Mouse (Mus musculus) hindbrain, embryonic 10.5 days (tissue): ENCODE measurements around the gene Foxj2. TPM values are rescaled to one million over a fixed set of nuclear protein-coding genes. Genes with fewer than 3 reads are reported as not detected.

Experiments
- DNase-seq: peaks from one replicate; pipeline ENCODE4 v3.0.0-alpha.2; 2017; ENCODE audit warnings: low spot score
- H3K27ac ChIP-seq: fragments of 300-500 bp; sonication (generic); 2 replicates; pipeline ENCODE4 v1.5.1; 2016; ENCODE audit warnings: mild to moderate bottlenecking, moderate library complexity
- H3K27me3 ChIP-seq: fragments of 300-500 bp; sonication (generic); 2 replicates; pipeline ENCODE4 v1.6.1; 2016; ENCODE audit warnings: mild to moderate bottlenecking; ENCODE audit not compliant: poor library complexity, insufficient read depth, severe bottlenecking
- H3K36me3 ChIP-seq: fragments of 300-500 bp; sonication (generic); 2 replicates; pipeline ENCODE4 v1.6.1; 2016; ENCODE audit warnings: mild to moderate bottlenecking, moderate library complexity
- H3K4me1 ChIP-seq: fragments of 300-500 bp; sonication (generic); replicated peaks from 2 replicates; pipeline ENCODE4 v1.6.1; 2016; ENCODE audit warnings: mild to moderate bottlenecking
- H3K4me3 ChIP-seq: fragments of 300-500 bp; sonication (generic); 2 replicates; pipeline ENCODE4 v1.5.1; 2016; ENCODE audit warnings: mild to moderate bottlenecking, moderate library complexity
- H3K9me3 ChIP-seq: fragments of 300-500 bp; sonication (generic); 2 replicates; pipeline ENCODE4 v1.6.1; 2016; ENCODE audit warnings: mild to moderate bottlenecking, moderate library complexity
- WGBS: fragments of 180-500 bp; shearing (Covaris S2); methylation state at CpG from one replicate; pipeline ENCODE4 v1.1.7; 2016; 5-methylcytosine and 5-hydroxymethylcytosine counted together
- polyA plus RNA-seq: library from polyadenylated mRNA; unstranded; fragments of >200 nt; fragmentation: Nextera tagmentation; extraction: Ambion mirVana; gene quantifications from 2 replicates; pipeline ENCODE4 v1.2.1, GENCODE M21; 2016

The Foxj2 gene
- polyA plus RNA-seq, 1 experiment from 2014 or later = 3.6 TPM

DNA sequence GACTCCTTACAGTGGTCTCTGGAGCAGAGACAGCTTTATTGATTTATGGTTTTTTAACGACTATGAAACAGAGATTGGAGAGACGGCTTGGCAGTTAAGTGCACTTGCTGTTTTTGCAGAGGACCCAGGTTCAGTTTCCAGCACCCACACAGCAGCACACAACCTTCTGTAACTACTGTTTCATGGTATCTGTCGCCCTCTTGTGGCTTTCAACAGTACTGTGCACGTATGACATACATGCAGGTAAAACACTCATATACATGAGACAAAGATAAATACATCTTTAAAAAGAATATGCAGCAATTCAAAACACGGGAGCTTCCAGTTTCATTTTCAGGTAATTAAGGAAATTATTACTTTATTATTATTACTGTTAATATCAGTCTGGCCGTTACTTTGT, 42.7 kb downstream of the Foxj2 start:
- DNase-seq = no peak
- H3K4me1 ChIP-seq = no peaks in the 10 kb centered on the region
- 83% methylated on average over 6 of the region's 6 CpGs for WGBS
- no peaks in the 10 kb centered on the region for H3K27me3 ChIP-seq
- no peak overlapping the region for H3K4me3 ChIP-seq
- H3K36me3 ChIP-seq = no peaks in the 10 kb centered on the region
- H3K9me3 ChIP-seq = peaks cover 17% of the 10 kb centered on the region
- no peak overlapping the region for H3K27ac ChIP-seq

DNA sequence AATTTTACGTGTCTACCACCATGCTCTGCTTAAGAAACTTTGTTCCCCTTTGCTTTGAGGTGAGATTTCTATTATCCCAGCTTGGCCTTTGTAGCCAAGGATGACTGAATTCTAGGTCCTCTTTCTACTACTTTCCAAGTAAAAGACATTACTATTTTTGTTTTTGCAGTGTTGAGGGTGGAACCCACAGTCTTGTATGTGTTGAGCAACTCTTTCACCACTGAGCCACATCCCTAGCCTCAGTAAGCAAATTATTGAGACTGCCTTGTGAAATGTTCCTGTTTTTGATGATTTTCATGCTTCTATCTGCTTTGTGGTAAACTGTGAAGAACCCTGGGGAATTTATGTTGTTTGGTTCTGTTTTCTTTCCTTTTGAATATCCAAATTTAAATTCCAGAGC, 43.2 kb downstream of the Foxj2 start:
- H3K27ac ChIP-seq = no peak overlapping the region
- no peak overlapping the region for H3K4me3 ChIP-seq
- H3K27me3 ChIP-seq = no peaks in the 10 kb centered on the region
- DNase-seq = no peak
- H3K4me1 ChIP-seq = no peaks in the 10 kb centered on the region
- no peaks in the 10 kb centered on the region for H3K36me3 ChIP-seq
- WGBS = 84% methylated on average over 1 of the region's 1 CpGs
- peaks cover 17% of the 10 kb centered on the region for H3K9me3 ChIP-seq

DNA sequence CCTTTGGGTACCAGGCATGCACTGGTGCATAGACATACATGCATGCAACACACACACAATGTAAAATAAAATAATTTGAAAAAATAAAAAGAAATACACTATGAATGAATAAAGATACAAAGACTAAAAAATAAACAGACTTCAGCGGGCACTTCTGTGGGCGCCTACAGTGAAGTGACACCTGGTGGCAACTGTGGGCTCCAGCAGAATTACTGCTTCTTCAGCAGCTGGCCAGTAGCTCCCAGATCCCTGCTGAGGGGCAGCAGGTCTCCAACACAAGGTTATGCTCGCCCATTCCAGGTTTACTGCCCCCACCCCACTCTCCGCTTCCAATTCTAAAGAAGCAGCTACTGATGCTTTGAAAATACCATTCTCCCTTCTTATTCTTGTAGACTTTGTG, 48.2 kb downstream of the Foxj2 start:
- Histone ChIP-seq H3K36me3 (no peaks in the 10 kb centered on the region), H3K4me1 (no peaks in the 10 kb centered on the region), H3K4me3 (no peak overlapping the region), H3K27ac (no peak overlapping the region), H3K9me3 (no peaks in the 10 kb centered on the region), H3K27me3 (0 out of 2 replicates have a peak, but pooled peaks cover 3% of the 10 kb centered on the region)
- WGBS = 60% methylated on average over 4 of the region's 4 CpGs
- DNase-seq = no peak

- no peak overlapping the region for H3K4me3 ChIP-seq
- no peak overlapping the region for H3K27ac ChIP-seq
- H3K36me3 ChIP-seq = no peaks in the 10 kb centered on the region
- H3K27me3 ChIP-seq = 0 out of 2 replicates have a peak, but pooled peaks cover 3% of the 10 kb centered on the region
- DNase-seq = no peak
- WGBS = 86% methylated on average over 11 of the region's 11 CpGs
- H3K9me3 ChIP-seq = no peaks in the 10 kb centered on the region
- no peaks in the 10 kb centered on the region for H3K4me1 ChIP-seq
Observed at GRCm38 (mm10) chr6:122869846-122870245, 50.1 kb downstream of the Foxj2 start.

GRCm38 (mm10) chr6:122872800-122873199, 53.1 kb downstream of the Foxj2 start:
- H3K4me3 ChIP-seq = no peak overlapping the region
- peaks cover 12% of the 10 kb centered on the region; the same call in 1 of the 2 replicates for H3K36me3 ChIP-seq
- no peak overlapping the region for H3K27ac ChIP-seq
- 0 out of 2 replicates have a peak, but pooled peaks cover 3% of the 10 kb centered on the region for H3K27me3 ChIP-seq
- peaks cover 10% of the 10 kb centered on the region for H3K4me1 ChIP-seq
- no peaks in the 10 kb centered on the region for H3K9me3 ChIP-seq
- no peak for DNase-seq
- 95% methylated on average over 5 of the region's 5 CpGs for WGBS

DNA sequence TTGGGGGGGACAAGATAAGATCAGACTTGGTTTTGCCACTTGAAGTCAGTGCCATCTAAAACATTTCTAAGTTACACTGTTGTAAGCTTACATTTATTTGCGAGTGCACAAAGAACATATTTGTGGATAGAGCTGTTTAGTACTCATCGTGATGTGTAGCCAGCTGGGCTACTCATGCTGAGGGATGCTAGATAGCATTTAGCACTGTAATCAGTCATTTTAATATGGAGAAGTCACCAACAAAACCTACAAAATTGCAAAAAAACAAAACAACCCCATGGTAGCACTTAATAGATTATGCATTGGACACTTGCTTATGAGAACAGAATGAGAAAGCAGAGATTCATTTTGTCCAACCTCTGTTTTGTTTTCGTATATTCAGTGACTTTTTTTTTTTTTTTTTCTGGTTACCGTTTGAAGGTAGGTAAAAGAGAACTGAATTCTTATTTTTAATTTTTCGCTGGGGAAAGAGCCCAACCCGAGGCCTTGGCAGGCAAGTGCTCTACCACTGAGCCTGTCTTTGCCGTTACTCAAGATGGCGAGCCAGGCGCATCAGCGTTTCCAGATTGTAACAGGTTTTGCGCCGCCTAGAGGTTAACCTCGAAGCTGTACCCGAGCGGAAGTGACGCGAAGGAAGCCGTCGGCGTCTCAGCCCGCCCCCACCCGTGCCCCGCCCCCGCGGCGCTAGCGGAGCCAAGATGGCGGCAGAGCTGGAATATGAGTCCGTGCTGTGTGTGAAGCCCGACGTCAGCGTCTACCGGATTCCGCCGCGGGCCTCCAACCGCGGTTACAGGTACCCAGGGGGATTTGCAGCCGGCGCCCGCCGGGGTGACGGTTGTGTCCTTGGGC, 54.4 kb downstream of the Foxj2 start, which contains the start of gene Necap1:
Gene Necap1, plus strand, starts transcription at position 604 of the 849 bp plus-strand sequence.
- H3K9me3 ChIP-seq = no peaks in the 10 kb centered on the region
- peaks cover 10% of the 10 kb centered on the region for H3K4me1 ChIP-seq
- WGBS = 8% methylated on average over 43 of the region's 43 CpGs
- DNase-seq = peak; percentile 96
- H3K4me3 ChIP-seq = peak within 1 kb of the TSS; percentile 89
- 0 out of 2 replicates have a peak, but pooled peaks cover 3% of the 10 kb centered on the region for H3K27me3 ChIP-seq
- peak within 1 kb of the TSS; percentile 95 for H3K27ac ChIP-seq
- peaks cover 24% of the 10 kb centered on the region for H3K36me3 ChIP-seq

- Histone ChIP-seq H3K36me3 (peaks cover 31% of the 10 kb centered on the region), H3K4me3 (peak overlapping the region; percentile 89), H3K27me3 (0 out of 2 replicates have a peak, but pooled peaks cover 3% of the 10 kb centered on the region), H3K9me3 (no peaks in the 10 kb centered on the region), H3K27ac (peak overlapping the region; percentile 95), H3K4me1 (peaks cover 10% of the 10 kb centered on the region)
- WGBS = under 1% methylated on average over 31 of the region's 31 CpGs
- DNase-seq = no peak
Observed at GRCm38 (mm10) chr6:122874720-122875389, 55.1 kb downstream of the Foxj2 start.

- Histone ChIP-seq H3K4me1 (peaks cover 10% of the 10 kb centered on the region), H3K36me3 (peaks cover 75% of the 10 kb centered on the region)
- 95% methylated on average over 7 of the region's 7 CpGs for WGBS
Observed at GRCm38 (mm10) chr6:122879141-122879735, 59.5 kb downstream of the Foxj2 start.

GRCm38 (mm10) chr6:122879781-122880505, 60.2 kb downstream of the Foxj2 start:
- Histone ChIP-seq H3K9me3 (no peaks in the 10 kb centered on the region), H3K4me3 (no peak overlapping the region), H3K27me3 (no peaks in the 10 kb centered on the region), H3K27ac (no peak overlapping the region), H3K4me1 (peaks cover 10% of the 10 kb centered on the region), H3K36me3 (peaks cover 82% of the 10 kb centered on the region)
- no peak for DNase-seq
- WGBS = 91% methylated on average over 7 of the region's 7 CpGs

More at GRCm38 (mm10) chr6:122879141-122879735, 59.5 kb downstream of the Foxj2 start:
- Histone ChIP-seq H3K27ac (no peak overlapping the region), H3K9me3 (no peaks in the 10 kb centered on the region), H3K4me3 (no peak overlapping the region), H3K27me3 (no peaks in the 10 kb centered on the region)
- DNase-seq = no peak

DNA sequence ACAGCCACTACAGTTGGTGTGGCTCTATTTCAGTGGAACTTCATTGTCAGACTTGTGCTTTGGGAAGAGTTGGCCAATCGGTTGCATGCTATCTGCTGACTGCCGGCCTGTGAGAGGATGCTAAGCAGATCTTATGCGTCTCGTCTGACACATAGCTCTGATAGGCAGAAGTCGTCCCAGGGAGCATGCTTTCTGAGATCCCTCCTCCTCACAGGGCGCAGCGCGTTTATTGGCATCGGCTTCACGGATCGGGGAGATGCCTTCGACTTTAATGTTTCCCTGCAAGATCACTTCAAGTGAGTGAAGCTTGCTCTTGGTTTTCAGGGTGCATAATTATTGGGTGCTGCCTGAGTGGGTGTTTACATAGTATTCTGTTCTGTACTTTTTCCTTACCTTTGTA, 61.6 kb downstream of the Foxj2 start:
- no peaks in the 10 kb centered on the region for H3K4me1 ChIP-seq
- no peak overlapping the region for H3K27ac ChIP-seq
- no peaks in the 10 kb centered on the region for H3K9me3 ChIP-seq
- 95% methylated on average over 12 of the region's 12 CpGs for WGBS
- peaks cover 93% of the 10 kb centered on the region for H3K36me3 ChIP-seq
- no peak overlapping the region for H3K4me3 ChIP-seq
- DNase-seq = no peak
- H3K27me3 ChIP-seq = no peaks in the 10 kb centered on the region

- H3K36me3 ChIP-seq = peaks cover 100% of the 10 kb centered on the region
- no peak overlapping the region for H3K4me3 ChIP-seq
- H3K27me3 ChIP-seq = no peaks in the 10 kb centered on the region
- no peak overlapping the region for H3K27ac ChIP-seq
- H3K9me3 ChIP-seq = no peaks in the 10 kb centered on the region
- 96% methylated on average over 9 of the region's 9 CpGs for WGBS
- no peaks in the 10 kb centered on the region for H3K4me1 ChIP-seq
- no peak for DNase-seq
Observed at GRCm38 (mm10) chr6:122883603-122884002, 63.9 kb downstream of the Foxj2 start.

DNA sequence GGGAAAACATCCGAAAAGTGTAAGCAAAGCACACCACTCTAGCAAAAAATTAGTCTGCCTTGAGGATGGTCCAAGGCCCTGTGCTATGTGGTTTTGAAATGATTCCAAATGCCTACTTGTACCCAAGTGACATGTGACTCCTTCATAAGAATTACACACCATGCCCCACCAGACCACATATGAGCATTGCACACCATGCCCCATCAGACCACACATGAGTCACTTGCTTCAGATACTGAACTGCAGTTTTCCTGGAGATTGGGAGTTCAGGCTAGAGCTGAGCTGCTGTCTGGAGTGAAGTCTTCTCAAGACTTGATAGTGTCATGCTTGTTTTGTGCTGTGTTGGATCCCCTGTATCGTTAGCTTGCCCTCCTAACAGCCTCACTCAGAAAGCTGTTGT, 69.9 kb downstream of the Foxj2 start:
- no peaks in the 10 kb centered on the region for H3K4me1 ChIP-seq
- no peak for DNase-seq
- H3K36me3 ChIP-seq = peaks cover 68% of the 10 kb centered on the region
- no peaks in the 10 kb centered on the region for H3K27me3 ChIP-seq
- H3K9me3 ChIP-seq = no peaks in the 10 kb centered on the region
- 90% methylated on average over 2 of the region's 2 CpGs for WGBS
- no peak overlapping the region for H3K4me3 ChIP-seq
- H3K27ac ChIP-seq = no peak overlapping the region
